Mouse (Mus musculus) MEL (cell line): ENCODE measurements at regions not wholly inside any gene's neighbourhood (a gene's known extent, or its start where the extent isn't known, plus 50 kb on each side); places are given as distances from the start of the nearest gene placed in this dataset.

ENCODE experiments used
- DNase-seq: peaks from one replicate; pipeline ENCODE4 v3.0.0; 2011; ENCODE audit warnings: low read depth, low spot score
- H3K27ac ChIP-seq: 2 replicates; pipeline ENCODE4 v1.5.1; 2012; ENCODE audit warnings: low read depth, mild to moderate bottlenecking, control low read depth, low read length, moderate library complexity; ENCODE audit not compliant: control insufficient read depth
- H3K27me3 ChIP-seq, 2 experiments: fragments of 150-350 bp in 1 of 2; sonication (generic) in 1 of 2; 2 replicates each; pipeline ENCODE4 v1.6.1; 2012; ENCODE audit warnings: low read length in 2 of 2, mild to moderate bottlenecking in 2 of 2, improper control_type of control experiment in 1 of 2, moderate library complexity in 1 of 2; ENCODE audit not compliant: insufficient read depth in 2 of 2, control insufficient read depth in 1 of 2
- H3K36me3 ChIP-seq, 2 experiments: 2 replicates each; pipeline ENCODE4 v1.6.1; 2012 to 2014; ENCODE audit warnings: low read length in 2 of 2, improper control_type of control experiment in 1 of 2, inconsistent platforms in 1 of 2, mild to moderate bottlenecking in 1 of 2; ENCODE audit not compliant: insufficient read depth in 2 of 2, control insufficient read depth in 1 of 2
- H3K4me1 ChIP-seq, 2 experiments: fragments of 150-350 bp in 1 of 2; sonication (generic) in 1 of 2; 2 replicates each; pipeline ENCODE4 v1.6.1; 2012; ENCODE audit warnings: low read length in 2 of 2, improper control_type of control experiment in 1 of 2, mild to moderate bottlenecking in 1 of 2; ENCODE audit not compliant: insufficient read depth in 2 of 2, control insufficient read depth in 1 of 2
- H3K4me3 ChIP-seq, 2 experiments: fragments of 150-350 bp in 1 of 2; sonication (generic) in 1 of 2; 2 replicates each; pipeline ENCODE4 v1.5.1; 2012; ENCODE audit warnings: low read depth in 2 of 2, low read length in 2 of 2, mild to moderate bottlenecking in 2 of 2, moderate library complexity in 2 of 2, control low read depth in 1 of 2, improper control_type of control experiment in 1 of 2; ENCODE audit not compliant: control insufficient read depth in 1 of 2, insufficient read depth in 1 of 2
- H3K79me2 ChIP-seq: 2 replicates; pipeline ENCODE4 v1.6.1; 2012; ENCODE audit warnings: mild to moderate bottlenecking, low read length, moderate library complexity; ENCODE audit not compliant: control insufficient read depth, poor library complexity, insufficient read depth
- H3K9ac ChIP-seq: 2 replicates; pipeline ENCODE4 v1.6.1; 2012; ENCODE audit warnings: low read depth, mild to moderate bottlenecking, control low read depth, low read length, moderate library complexity; ENCODE audit not compliant: control insufficient read depth, poor library complexity, severe bottlenecking
- H3K9me3 ChIP-seq: fragments of 150-350 bp; sonication (generic); replicated peaks from 2 replicates; pipeline ENCODE4 v1.6.1; 2012; ENCODE audit warnings: mild to moderate bottlenecking, low read length, improper control_type of control experiment, moderate library complexity; ENCODE audit not compliant: insufficient read depth
- BHLHE40 ChIP-seq: IDR thresholded peaks from 2 replicates; pipeline ENCODE4 v1.6.1; 2012; ENCODE audit warnings: low read depth, mild to moderate bottlenecking, inconsistent platforms, low read length, improper control_type of control experiment, borderline replicate concordance
- CHD2 ChIP-seq: IDR thresholded peaks from 2 replicates; pipeline ENCODE4 v1.6.1; 2011; ENCODE audit warnings: low read length, improper control_type of control experiment
- ELF1 ChIP-seq: IDR thresholded peaks from 2 replicates; pipeline ENCODE4 v1.6.1; 2014; ENCODE audit warnings: low read depth, mild to moderate bottlenecking, inconsistent platforms, low read length, improper control_type of control experiment, moderate library complexity
- EP300 ChIP-seq, 2 experiments: IDR thresholded peaks; 2 replicates each; pipeline ENCODE4 v1.6.1; 2011; ENCODE audit warnings: improper control_type of control experiment in 2 of 2, low read length in 2 of 2, low read depth in 1 of 2, mild to moderate bottlenecking in 1 of 2
- ETS1 ChIP-seq: IDR thresholded peaks from 2 replicates; pipeline ENCODE4 v1.6.1; 2012; ENCODE audit warnings: low read depth, mild to moderate bottlenecking, inconsistent platforms, low read length, improper control_type of control experiment, moderate library complexity
- GATA1 ChIP-seq: IDR thresholded peaks from 2 replicates; pipeline ENCODE4 v1.6.1; 2011; ENCODE audit warnings: low read depth, low read length, improper control_type of control experiment
- KAT2A ChIP-seq: conservative IDR thresholded peaks from 2 replicates; pipeline ENCODE4 v1.6.1; 2012; ENCODE audit warnings: low read depth, low read length, improper control_type of control experiment, inconsistent platforms
- MAZ ChIP-seq: IDR thresholded peaks from 2 replicates; pipeline ENCODE4 v1.6.1; 2012; ENCODE audit warnings: low read depth, mild to moderate bottlenecking, inconsistent platforms, low read length, improper control_type of control experiment
- MEF2A ChIP-seq: IDR thresholded peaks from 2 replicates; pipeline ENCODE4 v1.6.1; 2014; ENCODE audit warnings: low read depth, mild to moderate bottlenecking, inconsistent platforms, low read length, improper control_type of control experiment; ENCODE audit not compliant: poor library complexity, insufficient replicate concordance, severe bottlenecking; ENCODE audit errors: extremely low read depth
- MYB ChIP-seq: IDR thresholded peaks from 2 replicates; pipeline ENCODE4 v1.6.1; 2011; ENCODE audit warnings: mild to moderate bottlenecking, low read depth, low read length, improper control_type of control experiment
- MYC ChIP-seq: IDR thresholded peaks from 2 replicates; pipeline ENCODE4 v1.6.1; 2011; ENCODE audit warnings: low read depth, mild to moderate bottlenecking, low read length, improper control_type of control experiment, moderate library complexity
- NELFE ChIP-seq: IDR thresholded peaks from 2 replicates; pipeline ENCODE4 v1.6.1; 2011; ENCODE audit warnings: low read depth, low read length, improper control_type of control experiment
- POLR2A ChIP-seq, 2 experiments: IDR thresholded peaks; 2 replicates each; pipeline ENCODE4 v1.6.1; 2011 to 2012; ENCODE audit warnings: low read length in 2 of 2, mild to moderate bottlenecking in 2 of 2, control low read depth in 1 of 2, improper control_type of control experiment in 1 of 2, low read depth in 1 of 2, moderate library complexity in 1 of 2; ENCODE audit not compliant: control insufficient read depth in 1 of 2, insufficient read depth in 1 of 2, poor library complexity in 1 of 2
- POLR2AphosphoS5 ChIP-seq: IDR thresholded peaks from 2 replicates; pipeline ENCODE4 v1.6.1; 2012; ENCODE audit warnings: low read depth, borderline replicate concordance, mild to moderate bottlenecking, inconsistent platforms, low read length, moderate library complexity, mixed read lengths
- RCOR1 ChIP-seq: IDR thresholded peaks from 2 replicates; pipeline ENCODE4 v1.6.1; 2012; ENCODE audit warnings: low read depth, mild to moderate bottlenecking, inconsistent platforms, low read length, improper control_type of control experiment
- TBP ChIP-seq: IDR thresholded peaks from 2 replicates; pipeline ENCODE4 v1.8.0; 2011; ENCODE audit warnings: low read depth, low read length, improper control_type of control experiment
- UBTF ChIP-seq: IDR thresholded peaks from 2 replicates; pipeline ENCODE4 v1.6.1; 2012; ENCODE audit warnings: low read depth, mild to moderate bottlenecking, inconsistent platforms, low read length, improper control_type of control experiment, moderate library complexity, borderline replicate concordance; ENCODE audit not compliant: insufficient read depth
- USF2 ChIP-seq, 2 experiments: IDR thresholded peaks; 2 replicates each; pipeline ENCODE4 v1.6.1; 2011 to 2012; ENCODE audit warnings: improper control_type of control experiment in 2 of 2, low read length in 2 of 2, borderline replicate concordance in 1 of 2, inconsistent platforms in 1 of 2, low read depth in 1 of 2, mild to moderate bottlenecking in 1 of 2; ENCODE audit not compliant: insufficient read depth in 1 of 2
- ZKSCAN1 ChIP-seq: IDR thresholded peaks from 2 replicates; pipeline ENCODE4 v1.6.1; 2012; ENCODE audit warnings: low read depth, mild to moderate bottlenecking, inconsistent platforms, low read length, improper control_type of control experiment, moderate library complexity
- ZMIZ1 ChIP-seq: IDR thresholded peaks from 2 replicates; pipeline ENCODE4 v1.6.1; 2012; ENCODE audit warnings: low read depth, mild to moderate bottlenecking, inconsistent platforms, low read length, improper control_type of control experiment, moderate library complexity

DNA sequence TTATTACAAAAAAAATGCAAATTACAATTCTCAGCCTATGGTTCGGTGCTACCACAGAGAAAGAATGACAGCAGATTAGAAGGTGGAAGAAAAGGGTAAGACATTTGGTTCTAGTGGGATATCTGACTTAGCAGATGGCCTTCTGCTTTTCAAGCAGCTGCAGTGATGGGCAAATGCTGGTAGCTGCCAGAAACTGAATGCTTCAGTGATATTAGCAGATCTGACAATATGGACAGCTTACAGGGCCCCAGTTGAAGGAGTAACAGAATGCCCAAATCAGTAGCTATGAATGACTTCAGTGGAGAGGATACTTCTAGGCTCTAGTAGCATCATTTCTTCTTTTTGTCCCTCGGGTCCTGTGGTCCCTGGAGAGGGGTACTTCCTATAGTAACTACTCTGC is 143.9 kb upstream of the Rps6ka3 start:
- Histone ChIP-seq H3K4me1 (no peaks in the 10 kb centered on the region), H3K9ac (no peak overlapping the region), H3K79me2 (no peaks in the 10 kb centered on the region), H3K27me3 (peaks cover 2 to 3% of the 10 kb centered on the region in 2 experiments), H3K9me3 (no peaks in the 10 kb centered on the region), H3K36me3 (no peaks in the 10 kb centered on the region), H3K27ac (no peak overlapping the region), H3K4me3 (no peak overlapping the region)
- no peak for TF ChIP-seq CHD2
- TF ChIP-seq POLR2A (IDR thresholded peaks at IDR 0.05; ENCODE audit: control insufficient read depth in 1 of 2, insufficient read depth in 1 of 2, low read depth in 1 of 2, low read length in 2 of 2, poor library complexity in 1 of 2) = no peak
- TF ChIP-seq MYC = no peak
- no peak for TF ChIP-seq BHLHE40
- no peak for TF ChIP-seq ZKSCAN1
- no peak for TF ChIP-seq MEF2A
- no peak for DNase-seq

DNA sequence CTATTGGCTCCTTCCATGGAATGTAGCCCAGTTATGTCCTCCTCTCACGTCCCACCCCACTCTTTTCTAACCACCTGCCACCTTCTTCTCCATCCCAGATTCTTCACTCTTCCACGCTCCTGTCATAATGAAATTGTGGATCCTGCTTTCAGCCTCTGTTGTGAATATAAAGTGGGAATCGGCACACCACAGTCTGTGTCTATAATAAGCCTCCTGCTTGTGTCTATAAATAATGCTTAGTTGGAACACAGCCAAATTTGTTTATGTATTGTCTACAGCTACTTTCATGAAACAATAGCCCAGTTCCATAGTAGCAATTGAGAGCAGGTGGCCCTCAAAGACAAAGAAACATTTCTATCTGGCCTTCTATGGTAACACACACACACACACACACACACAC is 137.5 kb upstream of the Rps6ka3 start:
- Histone ChIP-seq H3K27ac (no peak overlapping the region), H3K4me3 (no peak overlapping the region), H3K4me1 (no peaks in the 10 kb centered on the region), H3K9me3 (no peaks in the 10 kb centered on the region), H3K36me3 (no peaks in the 10 kb centered on the region), H3K27me3 (no peaks in the 10 kb centered on the region; a peak in 2 of 4 replicates), H3K79me2 (no peaks in the 10 kb centered on the region), H3K9ac (no peak overlapping the region)
- DNase-seq = no peak
- TF ChIP-seq MYB (no peak), TBP (no peak), NELFE (no peak), ZMIZ1 (no peak), POLR2AphosphoS5 (no peak), USF2 (IDR thresholded peaks at IDR 0.05; ENCODE audit: borderline replicate concordance in 1 of 2, insufficient read depth in 1 of 2, low read depth in 1 of 2, low read length in 2 of 2) (no peak), ELF1 (no peak), KAT2A (no peak), UBTF (no peak), GATA1 (no peak), ETS1 (no peak), MAZ (no peak), POLR2A (IDR thresholded peaks at IDR 0.05; ENCODE audit: control insufficient read depth in 1 of 2, insufficient read depth in 1 of 2, low read depth in 1 of 2, low read length in 2 of 2, poor library complexity in 1 of 2) (no peak), ZKSCAN1 (no peak), RCOR1 (no peak), EP300 (IDR thresholded peaks at IDR 0.05; ENCODE audit: low read depth in 1 of 2, low read length in 2 of 2) (no peak)
